Mouse (Mus musculus) forebrain, embryonic 14.5 days (tissue): ENCODE results near the gene Sugct. TPM values are rescaled to one million over a fixed set of nuclear protein-coding genes. Genes with fewer than 3 reads are reported as not detected.

Experiments used
- ATAC-seq: fragments of 200-750 bp; cut with Nextera tagmentation; 2 replicates; pipeline ENCODE4 v1.8.0; 2017; ENCODE audit warnings: mild to moderate bottlenecking, moderate library complexity
- DNase-seq: peaks from one replicate; pipeline ENCODE4 v3.0.0-alpha.2; 2015; ENCODE audit warnings: low spot score
- H3K27ac ChIP-seq: fragments of 300-500 bp; sonication (generic); 2 replicates; pipeline ENCODE4 v1.5.1; 2014; ENCODE audit warnings: low read depth, mild to moderate bottlenecking, control low read depth, low read length, moderate library complexity
- H3K27me3 ChIP-seq: fragments of 300-500 bp; sonication (generic); replicated peaks from 2 replicates; pipeline ENCODE4 v1.6.1; 2014; ENCODE audit warnings: low read length, control low read depth, mixed read lengths; ENCODE audit not compliant: control insufficient read depth, insufficient read depth
- H3K36me3 ChIP-seq: fragments of 300-500 bp; sonication (generic); 2 replicates; pipeline ENCODE4 v1.6.1; 2014; ENCODE audit warnings: low read length, control low read depth; ENCODE audit not compliant: control insufficient read depth, insufficient read depth
- H3K4me1 ChIP-seq: fragments of 300-500 bp; sonication (generic); 2 replicates; pipeline ENCODE4 v1.6.1; 2014; ENCODE audit warnings: antibody characterized with exemption, low read length, control low read depth; ENCODE audit not compliant: control insufficient read depth, insufficient read depth
- H3K4me2 ChIP-seq: fragments of 300-500 bp; sonication (generic); 2 replicates; pipeline ENCODE4 v1.6.1; 2014; ENCODE audit warnings: mild to moderate bottlenecking, control low read depth, low read length
- H3K4me3 ChIP-seq: fragments of 300-500 bp; sonication (generic); 2 replicates; pipeline ENCODE4 v1.5.1; 2014; ENCODE audit warnings: low read depth, low read length, control low read depth
- H3K9ac ChIP-seq: fragments of 300-500 bp; sonication (generic); 2 replicates; pipeline ENCODE4 v1.6.1; 2014; ENCODE audit warnings: mild to moderate bottlenecking, low read length, control low read depth, moderate library complexity
- H3K9me3 ChIP-seq: fragments of 300-500 bp; sonication (generic); replicated peaks from 2 replicates; pipeline ENCODE4 v1.6.1; 2016; ENCODE audit warnings: low read length, control low read depth, mixed read lengths; ENCODE audit not compliant: control insufficient read depth
- WGBS: fragments of 180-500 bp; shearing (Covaris S2); extraction: QIAGEN DNeasy Blood & Tissue Kit; methylation state at CpG from one replicate; pipeline ENCODE4 v1.1.7; 2014; 5-methylcytosine and 5-hydroxymethylcytosine counted together
- polyA plus RNA-seq: library from polyadenylated mRNA; unstranded; fragments of >200 nt; fragmentation: Nextera tagmentation; extraction: Ambion mirVana; gene quantifications from 2 replicates; pipeline ENCODE4 v1.2.1, GENCODE M21; 2014

Sugct gene
- polyA plus RNA-seq, 1 experiment from 2014 or later, result 1.7 TPM

- Histone ChIP-seq H3K4me2 (no peak overlapping the region), H3K27ac (no peak overlapping the region), H3K4me3 (no peak overlapping the region), H3K4me1 (no peaks in the 10 kb centered on the region), H3K27me3 (no peaks in the 10 kb centered on the region), H3K36me3 (no peaks in the 10 kb centered on the region), H3K9me3 (no peaks in the 10 kb centered on the region), H3K9ac (no peak overlapping the region)
- ATAC-seq (no peak), DNase-seq (no peak)
Measured at GRCm38 (mm10) chr13:16898084-16898792, 797.1 kb downstream of the Sugct start.

- ATAC-seq (no peak), DNase-seq (no peak)
- no peak overlapping the region for H3K27ac ChIP-seq
- H3K9me3 ChIP-seq, result no peaks in the 10 kb centered on the region
- H3K9ac ChIP-seq, result no peak overlapping the region
- H3K4me3 ChIP-seq, result no peak overlapping the region
- no peaks in the 10 kb centered on the region for H3K27me3 ChIP-seq
- no peak overlapping the region for H3K4me2 ChIP-seq
- no peaks in the 10 kb centered on the region for H3K4me1 ChIP-seq
- no peaks in the 10 kb centered on the region for H3K36me3 ChIP-seq
- WGBS, result 86% methylated on average over 1 of the region's 1 CpGs
Measured at GRCm38 (mm10) chr13:16878056-16878455, 817.3 kb downstream of the Sugct start.

DNA sequence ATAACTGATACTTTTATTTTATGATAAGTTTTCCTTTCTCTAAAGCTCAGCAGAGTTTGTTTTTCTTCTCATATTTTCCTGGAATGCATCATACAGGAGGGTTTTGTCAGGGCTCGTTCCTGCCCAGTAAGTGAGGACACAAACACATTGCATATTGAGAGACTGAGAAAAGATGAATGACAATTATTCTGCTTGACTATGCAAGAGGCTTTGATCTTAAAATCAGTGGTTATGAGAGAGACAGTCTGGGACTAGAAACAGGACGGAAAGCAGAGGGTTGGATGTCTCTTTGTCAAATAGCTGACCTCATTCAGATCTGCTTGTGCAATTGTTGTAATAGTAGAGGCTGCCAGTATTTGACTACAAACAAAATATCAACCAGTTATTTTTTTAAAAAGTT lies 835.4 kb downstream of the Sugct start:
- no peaks in the 10 kb centered on the region for H3K27me3 ChIP-seq
- H3K4me1 ChIP-seq, result no peaks in the 10 kb centered on the region
- ATAC-seq (no peak), DNase-seq (no peak)
- WGBS, result 40% methylated on average over 2 of the region's 2 CpGs
- H3K27ac ChIP-seq, result no peak overlapping the region
- no peak overlapping the region for H3K9ac ChIP-seq
- no peaks in the 10 kb centered on the region for H3K36me3 ChIP-seq
- H3K4me2 ChIP-seq, result no peak overlapping the region
- no peaks in the 10 kb centered on the region for H3K9me3 ChIP-seq
- no peak overlapping the region for H3K4me3 ChIP-seq

DNA sequence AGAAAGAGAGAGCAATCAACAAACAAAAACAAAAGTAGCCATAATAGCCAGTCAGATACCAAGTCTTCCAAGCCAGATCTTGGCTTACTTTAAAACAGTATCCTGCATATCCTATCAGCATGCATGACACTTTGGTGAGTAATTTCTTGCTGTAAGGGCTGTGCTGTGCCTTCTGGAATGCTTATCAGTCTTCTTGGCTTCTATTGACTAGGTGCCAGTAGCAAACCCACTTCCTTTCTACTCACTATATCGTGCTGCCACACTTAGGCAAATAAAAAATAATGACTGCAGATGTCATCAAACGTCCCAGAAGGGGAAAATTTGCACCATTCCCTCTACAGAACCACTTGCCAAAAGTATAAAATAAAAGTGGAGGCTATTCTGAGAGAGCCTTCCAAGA lies 848.1 kb downstream of the Sugct start:
- DNase-seq (no peak), ATAC-seq (no peak)
- 71% methylated on average over 2 of the region's 2 CpGs for WGBS
- Histone ChIP-seq H3K9ac (no peak overlapping the region), H3K4me2 (no peak overlapping the region), H3K27me3 (no peaks in the 10 kb centered on the region), H3K9me3 (no peaks in the 10 kb centered on the region), H3K36me3 (no peaks in the 10 kb centered on the region), H3K4me1 (no peaks in the 10 kb centered on the region), H3K4me3 (no peak overlapping the region), H3K27ac (no peak overlapping the region)

DNA sequence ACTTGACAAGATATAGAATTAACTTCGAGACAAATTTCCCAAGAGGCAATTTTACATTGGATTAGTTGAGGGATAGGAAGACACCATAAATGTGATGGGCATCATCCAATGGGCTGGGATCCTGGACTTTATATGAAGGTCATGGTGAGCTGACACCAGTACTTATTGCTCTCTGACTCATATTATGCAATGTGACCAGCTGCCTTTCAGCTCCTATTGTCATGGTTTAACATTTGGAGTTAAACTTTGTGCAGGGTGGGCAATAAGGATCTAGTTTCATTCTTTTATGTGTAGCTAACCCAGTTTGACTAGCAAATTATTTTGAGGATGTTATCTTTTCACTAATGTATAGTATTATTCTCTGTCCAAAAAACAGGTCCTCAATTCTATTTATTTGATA lies 854.4 kb downstream of the Sugct start:
- 89% methylated on average over 1 of the region's 1 CpGs for WGBS

GRCm38 (mm10) chr13:16838409-16838808 lies 856.9 kb downstream of the Sugct start:
- Histone ChIP-seq H3K27ac (no peak overlapping the region), H3K4me1 (no peaks in the 10 kb centered on the region), H3K4me3 (no peak overlapping the region), H3K27me3 (no peaks in the 10 kb centered on the region), H3K9me3 (no peaks in the 10 kb centered on the region), H3K36me3 (no peaks in the 10 kb centered on the region), H3K4me2 (no peak overlapping the region), H3K9ac (no peak overlapping the region)
- WGBS, result 93% methylated on average over 3 of the region's 3 CpGs
- ATAC-seq (no peak), DNase-seq (no peak)

More for the DNA sequence above, 854.4 kb downstream of the Sugct start:
- Histone ChIP-seq H3K36me3 (no peaks in the 10 kb centered on the region), H3K27me3 (no peaks in the 10 kb centered on the region), H3K4me3 (no peak overlapping the region), H3K4me1 (no peaks in the 10 kb centered on the region), H3K4me2 (no peak overlapping the region), H3K9me3 (no peaks in the 10 kb centered on the region), H3K9ac (no peak overlapping the region), H3K27ac (no peak overlapping the region)
- DNase-seq (no peak), ATAC-seq (no peak)

GRCm38 (mm10) chr13:16835111-16835510 lies 860.2 kb downstream of the Sugct start:
- Histone ChIP-seq H3K27ac (no peak overlapping the region), H3K9me3 (no peaks in the 10 kb centered on the region), H3K27me3 (no peaks in the 10 kb centered on the region), H3K4me3 (no peak overlapping the region), H3K36me3 (no peaks in the 10 kb centered on the region), H3K4me1 (no peaks in the 10 kb centered on the region), H3K4me2 (no peak overlapping the region), H3K9ac (no peak overlapping the region)
- DNase-seq (no peak), ATAC-seq (no peak)
- 70% methylated on average over 2 of the region's 2 CpGs for WGBS

DNA sequence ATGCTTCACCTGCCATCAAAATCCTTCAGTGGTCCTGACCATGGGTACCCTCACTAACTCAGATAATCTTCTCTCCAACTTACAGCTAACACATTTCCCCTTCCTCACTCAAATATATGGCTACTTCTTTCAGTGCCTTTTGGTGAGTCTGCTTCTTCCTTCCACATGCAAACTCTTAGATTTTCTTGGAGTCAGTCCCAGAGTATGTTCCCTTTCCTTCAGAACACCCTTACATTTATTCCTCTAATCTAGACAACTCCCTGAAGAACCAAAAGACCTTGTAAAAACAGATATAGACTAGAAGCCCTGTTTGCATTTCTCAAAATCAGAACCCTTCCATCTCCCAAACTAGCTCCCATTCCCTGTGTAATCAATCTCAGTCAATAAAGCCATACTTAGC lies 862.3 kb downstream of the Sugct start:
- H3K27ac ChIP-seq, result no peak overlapping the region
- no peaks in the 10 kb centered on the region for H3K4me1 ChIP-seq
- ATAC-seq, result no peak
- H3K36me3 ChIP-seq, result no peaks in the 10 kb centered on the region
- H3K27me3 ChIP-seq, result no peaks in the 10 kb centered on the region
- no peak for DNase-seq
- no peaks in the 10 kb centered on the region for H3K9me3 ChIP-seq
- no peak overlapping the region for H3K9ac ChIP-seq
- no peak overlapping the region for H3K4me2 ChIP-seq
- no peak overlapping the region for H3K4me3 ChIP-seq

GRCm38 (mm10) chr13:16831840-16832239 lies 863.5 kb downstream of the Sugct start:
- H3K27ac ChIP-seq, result no peak overlapping the region
- no peaks in the 10 kb centered on the region for H3K4me1 ChIP-seq
- no peak overlapping the region for H3K9ac ChIP-seq
- ATAC-seq, result no peak
- no peak for DNase-seq
- no peaks in the 10 kb centered on the region for H3K36me3 ChIP-seq
- H3K4me3 ChIP-seq, result no peak overlapping the region
- H3K9me3 ChIP-seq, result no peaks in the 10 kb centered on the region
- no peak overlapping the region for H3K4me2 ChIP-seq
- WGBS, result 77% methylated on average over 8 of the region's 8 CpGs
- no peaks in the 10 kb centered on the region for H3K27me3 ChIP-seq
